29 mouse cellular contexts compared by ENCODE assay signal in genomic region chr13:12384796-12385195, GRCm38 (mm10). TPM values are rescaled to one million over a fixed set of nuclear protein-coding genes. Genes with fewer than 3 reads are reported as not detected.
DNase-seq lines count a peak whose midpoint lies in the region; ATAC-seq and TF ChIP-seq lines count a peak whose summit lies in the region.
"Had no signal": no experiment of that assay in that cellular context is flagged by ENCODE, and none has a peak within 500 bp of the region (broad histone marks: within the 10 kb centered on the region; RNA-seq: fewer than 3 reads in every experiment).

No protein-coding gene starts in this region.

- ATAC-seq in embryonic facial prominence, embryonic 14.5 days (ENCODE audit: low read depth): 0 out of 2 replicates have a peak, but pooled peaks have one; percentile 62
- ATAC-seq in heart, embryonic 13.5 days (ENCODE audit: extremely low read depth, insufficient number of reproducible peaks, low FRiP score, low TSS enrichment): no peak
- ATAC-seq in limb, embryonic 14.5 days (ENCODE audit: low FRiP score, low read depth): peak; percentile 55; the same call in 1 of the 2 replicates
- ATAC-seq: forebrain, embryonic 13.5 days; intestine, embryonic 16.5 days had no signal

- no peaks in the 10 kb centered on the region for H3K9me3 ChIP-seq in embryonic facial prominence, embryonic 14.5 days (ENCODE audit: control insufficient read depth, low read length)
- no peaks in the 10 kb centered on the region for H3K9me3 ChIP-seq in embryonic facial prominence, embryonic 10.5 days
- peaks cover 3% of the 10 kb centered on the region; the same call in 1 of the 2 replicates for H3K9me3 ChIP-seq in heart, embryonic 13.5 days
- no peaks in the 10 kb centered on the region for H3K9me3 ChIP-seq in limb, embryonic 14.5 days (ENCODE audit: control insufficient read depth, low read length)
- no peaks in the 10 kb centered on the region for H3K9me3 ChIP-seq in limb, embryonic 10.5 days (replicated peaks)
- H3K9me3 ChIP-seq: embryonic facial prominence, embryonic 15.5 days; forebrain, embryonic 13.5 days; hindbrain, embryonic 13.5 days; limb, embryonic 15.5 days; liver, embryonic 13.5 days; neural tube, embryonic 15.5 days; stomach, embryonic 15.5 days had no signal

- no peaks in the 10 kb centered on the region for H3K4me1 ChIP-seq in embryonic facial prominence, embryonic 14.5 days (ENCODE audit: control insufficient read depth, insufficient read depth, low read length)
- no peaks in the 10 kb centered on the region for H3K4me1 ChIP-seq in embryonic facial prominence, embryonic 10.5 days
- peaks cover 13% of the 10 kb centered on the region for H3K4me1 ChIP-seq in heart, embryonic 13.5 days
- H3K4me1 ChIP-seq in limb, embryonic 14.5 days (ENCODE audit: control insufficient read depth, insufficient read depth, low read length): no peaks in the 10 kb centered on the region
- H3K4me1 ChIP-seq in limb, embryonic 10.5 days: no peaks in the 10 kb centered on the region
- H3K4me1 ChIP-seq: embryonic facial prominence, embryonic 15.5 days; forebrain, embryonic 13.5 days; hindbrain, embryonic 13.5 days; limb, embryonic 15.5 days; liver, embryonic 13.5 days; neural tube, embryonic 15.5 days; stomach, embryonic 15.5 days had no signal

- no peak for TF ChIP-seq POLR2A in limb, embryonic 14.5 days (IDR thresholded peaks at IDR 0.05; ENCODE audit: borderline replicate concordance, extremely low read depth, insufficient read depth, insufficient read length)

- H3K27ac ChIP-seq in embryonic facial prominence, embryonic 14.5 days (replicated peaks; ENCODE audit: low read depth, low read length): no peak overlapping the region
- no peak overlapping the region for H3K27ac ChIP-seq in embryonic facial prominence, embryonic 10.5 days (replicated peaks)
- peak overlapping the region; percentile 84 for H3K27ac ChIP-seq in heart, embryonic 13.5 days (replicated peaks)
- H3K27ac ChIP-seq in limb, embryonic 14.5 days (replicated peaks; ENCODE audit: low read depth, low read length): no peak overlapping the region
- no peak overlapping the region for H3K27ac ChIP-seq in limb, embryonic 10.5 days
- H3K27ac ChIP-seq: embryonic facial prominence, embryonic 15.5 days; forebrain, embryonic 13.5 days; hindbrain, embryonic 13.5 days; kidney, postnatal 0 days; limb, embryonic 15.5 days; liver, embryonic 13.5 days; neural tube, embryonic 15.5 days; stomach, embryonic 15.5 days had no signal

- no peak overlapping the region for H3K4me2 ChIP-seq in embryonic facial prominence, embryonic 14.5 days (ENCODE audit: low read depth, low read length)
- peak overlapping the region; percentile 20; the same call in 1 of the 2 replicates for H3K4me2 ChIP-seq in heart, embryonic 13.5 days
- no peak overlapping the region for H3K4me2 ChIP-seq in limb, embryonic 14.5 days (replicated peaks; ENCODE audit: low read depth, low read length, severe bottlenecking)
- H3K4me2 ChIP-seq: embryonic facial prominence, embryonic 15.5 days; forebrain, embryonic 13.5 days; hindbrain, embryonic 13.5 days; limb, embryonic 15.5 days; liver, embryonic 13.5 days; neural tube, embryonic 15.5 days; stomach, embryonic 15.5 days had no signal

- H3K9ac ChIP-seq in embryonic facial prominence, embryonic 14.5 days (ENCODE audit: low read depth, low read length): no peak overlapping the region
- H3K9ac ChIP-seq in heart, embryonic 13.5 days: peak overlapping the region; percentile 45; the same call in 1 of the 2 replicates
- no peak overlapping the region for H3K9ac ChIP-seq in limb, embryonic 14.5 days (ENCODE audit: low read depth, low read length, severe bottlenecking)
- H3K9ac ChIP-seq: embryonic facial prominence, embryonic 15.5 days; forebrain, embryonic 13.5 days; hindbrain, embryonic 13.5 days; limb, embryonic 15.5 days; liver, embryonic 13.5 days; neural tube, embryonic 15.5 days; stomach, embryonic 15.5 days had no signal

- intact Hi-C loops in heart, postnatal 14 days (cut with DNase I): loop anchor here (1.0 to 2.0 kb wide), 2 partner anchors 88 to 175 kb away; no protein-coding TSS in a partner anchor

- H3K36me3 ChIP-seq in embryonic facial prominence, embryonic 14.5 days (ENCODE audit: control insufficient read depth, insufficient read depth, low read length): no peaks in the 10 kb centered on the region
- no peaks in the 10 kb centered on the region for H3K36me3 ChIP-seq in embryonic facial prominence, embryonic 10.5 days (replicated peaks)
- no peaks in the 10 kb centered on the region for H3K36me3 ChIP-seq in heart, embryonic 13.5 days
- no peaks in the 10 kb centered on the region for H3K36me3 ChIP-seq in limb, embryonic 14.5 days (ENCODE audit: control insufficient read depth, insufficient read depth, low read length)
- no peaks in the 10 kb centered on the region for H3K36me3 ChIP-seq in limb, embryonic 10.5 days
- H3K36me3 ChIP-seq: embryonic facial prominence, embryonic 15.5 days; hindbrain, embryonic 13.5 days; limb, embryonic 15.5 days; liver, embryonic 13.5 days; neural tube, embryonic 15.5 days; stomach, embryonic 15.5 days had no signal

- H3K4me3 ChIP-seq in embryonic facial prominence, embryonic 14.5 days (ENCODE audit: low read depth, low read length): no peak overlapping the region
- no peak overlapping the region for H3K4me3 ChIP-seq in embryonic facial prominence, embryonic 10.5 days
- no peak overlapping the region for H3K4me3 ChIP-seq in heart, embryonic 13.5 days
- no peak overlapping the region for H3K4me3 ChIP-seq in limb, embryonic 14.5 days (replicated peaks; ENCODE audit: low read length)
- H3K4me3 ChIP-seq in limb, embryonic 10.5 days: no peak overlapping the region
- H3K4me3 ChIP-seq: embryonic facial prominence, embryonic 15.5 days; forebrain, embryonic 13.5 days; hindbrain, embryonic 13.5 days; limb, embryonic 15.5 days; liver, embryonic 13.5 days; neural tube, embryonic 15.5 days; stomach, embryonic 15.5 days had no signal

- no peaks in the 10 kb centered on the region for H3K27me3 ChIP-seq in embryonic facial prominence, embryonic 14.5 days (replicated peaks; ENCODE audit: control insufficient read depth, insufficient read depth, low read length)
- H3K27me3 ChIP-seq in embryonic facial prominence, embryonic 10.5 days (replicated peaks; ENCODE audit: low read depth, poor library complexity, severe bottlenecking): no peaks in the 10 kb centered on the region
- H3K27me3 ChIP-seq in heart, embryonic 13.5 days (replicated peaks): no peaks in the 10 kb centered on the region
- H3K27me3 ChIP-seq in limb, embryonic 14.5 days (ENCODE audit: control insufficient read depth, insufficient read depth, low read length): no peaks in the 10 kb centered on the region
- H3K27me3 ChIP-seq in limb, embryonic 10.5 days (ENCODE audit: low read depth, poor library complexity, severe bottlenecking): no peaks in the 10 kb centered on the region
- H3K27me3 ChIP-seq: embryonic facial prominence, embryonic 15.5 days; forebrain, embryonic 13.5 days; hindbrain, embryonic 13.5 days; limb, embryonic 15.5 days; liver, embryonic 13.5 days; neural tube, embryonic 15.5 days; stomach, embryonic 15.5 days had no signal

- DNase-seq in embryonic facial prominence, embryonic 14.5 days (ENCODE audit: low spot score): peak; percentile 45
- no peak for DNase-seq in embryonic facial prominence, embryonic 10.5 days (ENCODE audit: low spot score)
- no peak for DNase-seq in heart, postnatal 14 days
- DNase-seq in limb, embryonic 14.5 days (ENCODE audit: low spot score): peak; percentile 30
- no peak for DNase-seq in limb, embryonic 10.5 days (ENCODE audit: low spot score)
- no peak for DNase-seq in retina, postnatal 1 day
- DNase-seq: adrenal gland, postnatal 14 days; cerebellum, adult 11-12 months; cerebellum, adult 9-11 months; gastrocnemius, postnatal 14 days; kidney, adult 8-10 months; kidney, postnatal 4 days; liver, embryonic 13.5 days; lung, adult 18-20 months; lung, postnatal 10 days; midbrain, embryonic 14.5 days; right cerebral cortex, postnatal 25 days had no signal

RNA-seq across cellular contexts. Expression of gene Heatr1, which starts 10.0 kb away (rescaled TPM):
- 21.0 and 24.5 TPM in 2 replicates for polyA plus RNA-seq in embryonic facial prominence, embryonic 14.5 days (2014; fragmentation: Nextera tagmentation; extraction: Ambion mirVana)
- 40.7 and 44.4 TPM in 2 replicates for polyA plus RNA-seq in embryonic facial prominence, embryonic 10.5 days (2016; fragmentation: Nextera tagmentation; extraction: Ambion mirVana)
- 8.8 and 10.1 TPM in 2 replicates for polyA plus RNA-seq in heart, embryonic 13.5 days (2015; fragmentation: Nextera tagmentation; extraction: Ambion mirVana)
- 10 to 100 TPM; 13.8 to 14.7 TPM for total RNA-seq in heart, postnatal 14 days (2021)
- polyA plus RNA-seq in limb, embryonic 14.5 days (2012; rRNA removed): 26.1 and 29.9 TPM in 2 replicates
- polyA plus RNA-seq in limb, embryonic 14.5 days (2014; fragmentation: Nextera tagmentation; extraction: Ambion mirVana): 21.3 and 25.0 TPM in 2 replicates
- 39.1 and 39.8 TPM in 2 replicates for polyA plus RNA-seq in limb, embryonic 10.5 days (2016; fragmentation: Nextera tagmentation; extraction: Ambion mirVana)

RNA-seq across cellular contexts. Expression of gene Actn2, which starts 44.2 kb away (rescaled TPM):
- 358 and 490 TPM in 2 replicates for polyA plus RNA-seq in embryonic facial prominence, embryonic 14.5 days (2014; fragmentation: Nextera tagmentation; extraction: Ambion mirVana)
- 1.5 and 3.0 TPM in 2 replicates for polyA plus RNA-seq in embryonic facial prominence, embryonic 10.5 days (2016; fragmentation: Nextera tagmentation; extraction: Ambion mirVana)
- polyA plus RNA-seq in heart, embryonic 13.5 days (2015; fragmentation: Nextera tagmentation; extraction: Ambion mirVana): 1,324 and 1,364 TPM in 2 replicates
- total RNA-seq in heart, postnatal 14 days (2021): 1,000 to 10,000 TPM; 1,811 to 1,984 TPM
- polyA plus RNA-seq in limb, embryonic 14.5 days (2012; rRNA removed): 132 and 141 TPM in 2 replicates
- polyA plus RNA-seq in limb, embryonic 14.5 days (2014; fragmentation: Nextera tagmentation; extraction: Ambion mirVana): 153 and 219 TPM in 2 replicates
- polyA plus RNA-seq in limb, embryonic 10.5 days (2016; fragmentation: Nextera tagmentation; extraction: Ambion mirVana): 1.3 and 2.6 TPM in 2 replicates
- total RNA-seq: granulocyte monocyte progenitor cell, adult 5-6 weeks; MEL; monocyte, adult 5-6 weeks had no signal

Comparison
In these comparisons a context has a peak if more than half of its experiments do, and no peak if none do; other contexts are left out.
1. DNase-seq: peak in embryonic facial prominence, embryonic 14.5 days (single experiment) and limb, embryonic 14.5 days (single experiment); none in embryonic facial prominence, embryonic 10.5 days (single experiment), heart, postnatal 14 days (0 of 2), limb, embryonic 10.5 days (single experiment) and retina, postnatal 1 day (single experiment).
2. RNA of gene Actn2, which starts 44.2 kb away (polyA plus RNA-seq): 1,324 to 1,364 TPM in heart, embryonic 13.5 days, 358 to 490 TPM in embryonic facial prominence, embryonic 14.5 days and 132 to 219 TPM in limb, embryonic 14.5 days; 1.3 to 2.6 TPM in limb, embryonic 10.5 days and 1.5 to 3.0 TPM in embryonic facial prominence, embryonic 10.5 days; every median in the first group is over 10 times any median in the second.